Mouse (Mus musculus): Measurements from ENCODE around the gene Arsg. TPM values are rescaled to one million over a fixed set of nuclear protein-coding genes. Genes with fewer than 3 reads are reported as not detected.

Arsg gene
- polyA plus RNA-seq, 1 experiment, result 0.51 TPM

GRCm38 (mm10) chr11:109475717-109476116, 2.5 kb downstream of the Arsg start:
- H3K27me3 ChIP-seq (ENCODE audit: control insufficient read depth, insufficient read depth, insufficient read length), result no peaks in the 10 kb centered on the region
- no peaks in the 10 kb centered on the region for H3K79me2 ChIP-seq (ENCODE audit: control insufficient read depth, insufficient read depth)
- no peak overlapping the region for H3ac ChIP-seq (ENCODE audit: control insufficient read depth, insufficient read length, low read depth)
- no peak overlapping the region for H3K4me3 ChIP-seq (ENCODE audit: insufficient read depth, poor library complexity, severe bottlenecking)
- no peak for TF ChIP-seq MAX (IDR thresholded peaks at IDR 0.05)
- no peak for TF ChIP-seq CTCF (IDR thresholded peaks at IDR 0.05; ENCODE audit: control insufficient read depth, insufficient read depth, insufficient read length)
- no peak for TF ChIP-seq MYOG (IDR thresholded peaks at IDR 0.05; ENCODE audit: control insufficient read depth, extremely low read depth, insufficient read length)
- TF ChIP-seq USF1 (IDR thresholded peaks at IDR 0.05; ENCODE audit: low read depth), result no peak
- no peaks in the 10 kb centered on the region for H3K36me3 ChIP-seq (ENCODE audit: control insufficient read depth, insufficient read depth)
- H3K79me3 ChIP-seq (ENCODE audit: low read depth), result no peaks in the 10 kb centered on the region

- H3K79me2 ChIP-seq (ENCODE audit: control insufficient read depth, insufficient read depth), result no peaks in the 10 kb centered on the region
- no peak for TF ChIP-seq CEBPB (IDR thresholded peaks at IDR 0.05; ENCODE audit: low read depth)
- TF ChIP-seq MAX (IDR thresholded peaks at IDR 0.05), result no peak
- TF ChIP-seq USF1 (IDR thresholded peaks at IDR 0.05; ENCODE audit: low read depth), result no peak
- no peak for TF ChIP-seq FOSL1 (IDR thresholded peaks at IDR 0.05; ENCODE audit: insufficient read depth, low read length, poor library complexity, severe bottlenecking)
- no peak for TF ChIP-seq MYOD1 (IDR thresholded peaks at IDR 0.05; ENCODE audit: control insufficient read depth, insufficient read length, low read depth)
- TF ChIP-seq CTCF (IDR thresholded peaks at IDR 0.05; ENCODE audit: control insufficient read depth, insufficient read depth, insufficient read length), result no peak
- TF ChIP-seq MYOG (IDR thresholded peaks at IDR 0.05; ENCODE audit: control insufficient read depth, extremely low read depth, insufficient read length), result no peak
- no peak overlapping the region for H3ac ChIP-seq (ENCODE audit: control insufficient read depth, insufficient read length, low read depth)
- no peak overlapping the region for H3K4me3 ChIP-seq (ENCODE audit: insufficient read depth, poor library complexity, severe bottlenecking)
- H3K36me3 ChIP-seq (ENCODE audit: control insufficient read depth, insufficient read depth), result no peaks in the 10 kb centered on the region
- H3K27me3 ChIP-seq (ENCODE audit: control insufficient read depth, insufficient read depth, insufficient read length), result no peaks in the 10 kb centered on the region
- H3K79me3 ChIP-seq (ENCODE audit: low read depth), result no peaks in the 10 kb centered on the region
These were observed 3.1 kb downstream of the Arsg start for GRCm38 (mm10) chr11:109476241-109476640.

GRCm38 (mm10) chr11:109476653-109477052, 3.5 kb downstream of the Arsg start:
- no peaks in the 10 kb centered on the region for H3K36me3 ChIP-seq (ENCODE audit: control insufficient read depth, insufficient read depth)
- H3K4me3 ChIP-seq (ENCODE audit: insufficient read depth, poor library complexity, severe bottlenecking), result no peak overlapping the region
- H3ac ChIP-seq (ENCODE audit: control insufficient read depth, insufficient read length, low read depth), result no peak overlapping the region
- no peaks in the 10 kb centered on the region for H3K27me3 ChIP-seq (ENCODE audit: control insufficient read depth, insufficient read depth, insufficient read length)
- H3K79me3 ChIP-seq (ENCODE audit: low read depth), result no peaks in the 10 kb centered on the region
- TF ChIP-seq MAX (IDR thresholded peaks at IDR 0.05) (no peak), CEBPB (IDR thresholded peaks at IDR 0.05; ENCODE audit: low read depth) (no peak), USF1 (IDR thresholded peaks at IDR 0.05; ENCODE audit: low read depth) (no peak), MYOD1 (IDR thresholded peaks at IDR 0.05; ENCODE audit: control insufficient read depth, insufficient read length, low read depth) (no peak), CTCF (IDR thresholded peaks at IDR 0.05; ENCODE audit: control insufficient read depth, insufficient read depth, insufficient read length) (no peak), MYOG (IDR thresholded peaks at IDR 0.05; ENCODE audit: control insufficient read depth, extremely low read depth, insufficient read length) (no peak), FOSL1 (IDR thresholded peaks at IDR 0.05; ENCODE audit: insufficient read depth, low read length, poor library complexity, severe bottlenecking) (no peak)
- no peaks in the 10 kb centered on the region for H3K79me2 ChIP-seq (ENCODE audit: control insufficient read depth, insufficient read depth)

GRCm38 (mm10) chr11:109477606-109478380, 4.6 kb downstream of the Arsg start:
- Histone ChIP-seq H3ac (ENCODE audit: control insufficient read depth, insufficient read length, low read depth) (no peak overlapping the region), H3K79me3 (ENCODE audit: low read depth) (no peaks in the 10 kb centered on the region), H3K79me2 (ENCODE audit: control insufficient read depth, insufficient read depth) (no peaks in the 10 kb centered on the region), H3K27me3 (ENCODE audit: control insufficient read depth, insufficient read depth, insufficient read length) (no peaks in the 10 kb centered on the region), H3K4me3 (ENCODE audit: insufficient read depth, poor library complexity, severe bottlenecking) (no peak overlapping the region), H3K36me3 (ENCODE audit: control insufficient read depth, insufficient read depth) (no peaks in the 10 kb centered on the region)
- TF ChIP-seq MYOG (IDR thresholded peaks at IDR 0.05; ENCODE audit: control insufficient read depth, extremely low read depth, insufficient read length), result no peak
- no peak for TF ChIP-seq MYOD1 (IDR thresholded peaks at IDR 0.05; ENCODE audit: control insufficient read depth, insufficient read length, low read depth)
- TF ChIP-seq FOSL1 (IDR thresholded peaks at IDR 0.05; ENCODE audit: insufficient read depth, low read length, poor library complexity, severe bottlenecking), result no peak
- TF ChIP-seq MAX (IDR thresholded peaks at IDR 0.05), result no peak
- no peak for TF ChIP-seq USF1 (IDR thresholded peaks at IDR 0.05; ENCODE audit: low read depth)
- no peak for TF ChIP-seq CEBPB (IDR thresholded peaks at IDR 0.05; ENCODE audit: low read depth)
- no peak for TF ChIP-seq CTCF (IDR thresholded peaks at IDR 0.05; ENCODE audit: control insufficient read depth, insufficient read depth, insufficient read length)

GRCm38 (mm10) chr11:109479575-109480285, 6.6 kb downstream of the Arsg start:
- Histone ChIP-seq H3K27me3 (ENCODE audit: control insufficient read depth, insufficient read depth, insufficient read length) (no peaks in the 10 kb centered on the region), H3K36me3 (ENCODE audit: control insufficient read depth, insufficient read depth) (no peaks in the 10 kb centered on the region), H3K79me2 (ENCODE audit: control insufficient read depth, insufficient read depth) (no peaks in the 10 kb centered on the region), H3ac (ENCODE audit: control insufficient read depth, insufficient read length, low read depth) (no peak overlapping the region), H3K4me3 (ENCODE audit: insufficient read depth, poor library complexity, severe bottlenecking) (no peak overlapping the region), H3K79me3 (ENCODE audit: low read depth) (no peaks in the 10 kb centered on the region)
- TF ChIP-seq CTCF (IDR thresholded peaks at IDR 0.05; ENCODE audit: control insufficient read depth, insufficient read depth, insufficient read length), result no peak
- no peak for TF ChIP-seq MYOD1 (IDR thresholded peaks at IDR 0.05; ENCODE audit: control insufficient read depth, insufficient read length, low read depth)
- no peak for TF ChIP-seq CEBPB (IDR thresholded peaks at IDR 0.05; ENCODE audit: low read depth)
- TF ChIP-seq MYOG (IDR thresholded peaks at IDR 0.05; ENCODE audit: control insufficient read depth, extremely low read depth, insufficient read length), result no peak
- no peak for TF ChIP-seq MAX (IDR thresholded peaks at IDR 0.05)
- TF ChIP-seq USF1 (IDR thresholded peaks at IDR 0.05; ENCODE audit: low read depth), result no peak
- TF ChIP-seq FOSL1 (IDR thresholded peaks at IDR 0.05; ENCODE audit: insufficient read depth, low read length, poor library complexity, severe bottlenecking), result no peak
